10 mouse cellular contexts compared by ENCODE assay signal in genomic region chr7:137316181-137316925, GRCm38 (mm10). TPM values are rescaled to one million over a fixed set of nuclear protein-coding genes. Genes with fewer than 3 reads are reported as not detected.
A peak's percentile ranks its signal among the peaks of the same experiment; 100 is the strongest.
DNase-seq lines count a peak whose midpoint lies in the region; ATAC-seq lines count a peak whose summit lies in the region.
"Had no signal": no experiment of that assay in that cellular context is flagged by ENCODE, and none has a peak within 500 bp of the region (broad histone marks: within the 10 kb centered on the region; RNA-seq: fewer than 3 reads in every experiment).

No protein-coding gene starts in this region.

- peaks cover 44% of the 10 kb centered on the region for H3K4me1 ChIP-seq in embryonic facial prominence, embryonic 12.5 days
- peaks cover 81% of the 10 kb centered on the region for H3K4me1 ChIP-seq in hindbrain, embryonic 13.5 days (replicated peaks)
- peaks cover 24% of the 10 kb centered on the region for H3K4me1 ChIP-seq in midbrain, embryonic 16.5 days (ENCODE audit: control insufficient read depth, insufficient read depth, low read length)

- H3K27ac ChIP-seq in embryonic facial prominence, embryonic 12.5 days: peak overlapping the region; percentile 38; the same call in 1 of the 2 replicates
- peak overlapping the region; percentile 98 for H3K27ac ChIP-seq in hindbrain, embryonic 13.5 days
- H3K27ac ChIP-seq in midbrain, embryonic 16.5 days (ENCODE audit: low read length): peak overlapping the region; percentile 87

- ATAC-seq in embryonic facial prominence, embryonic 12.5 days (ENCODE audit: insufficient number of reproducible peaks, insufficient read depth, low FRiP score, low TSS enrichment): no peak
- no peak for ATAC-seq in hindbrain, embryonic 13.5 days (ENCODE audit: low FRiP score)
- ATAC-seq in midbrain, embryonic 16.5 days: no peak

- WGBS in embryonic facial prominence, embryonic 12.5 days: 2% methylated on average over 20 of the region's 20 CpGs
- WGBS in hindbrain, embryonic 13.5 days: 2% methylated on average over 20 of the region's 20 CpGs
- WGBS in midbrain, embryonic 16.5 days: 2% methylated on average over 20 of the region's 20 CpGs

- no peaks in the 10 kb centered on the region for H3K36me3 ChIP-seq in embryonic facial prominence, embryonic 12.5 days
- no peaks in the 10 kb centered on the region for H3K36me3 ChIP-seq in hindbrain, embryonic 13.5 days
- H3K36me3 ChIP-seq in midbrain, embryonic 16.5 days (ENCODE audit: control insufficient read depth, insufficient read depth, low read length): no peaks in the 10 kb centered on the region

- 0 out of 2 replicates have a peak overlapping the region, but pooled peaks have one; percentile 20 for H3K9ac ChIP-seq in embryonic facial prominence, embryonic 12.5 days
- peak overlapping the region; percentile 99 for H3K9ac ChIP-seq in hindbrain, embryonic 13.5 days
- H3K9ac ChIP-seq in midbrain, embryonic 16.5 days (ENCODE audit: low read depth, low read length): peak overlapping the region; percentile 55

- H3K4me2 ChIP-seq in embryonic facial prominence, embryonic 12.5 days (replicated peaks): peak overlapping the region; percentile 70
- H3K4me2 ChIP-seq in hindbrain, embryonic 13.5 days: peak overlapping the region; percentile 77
- peak overlapping the region; percentile 67 for H3K4me2 ChIP-seq in midbrain, embryonic 16.5 days (ENCODE audit: low read length)

- H3K4me3 ChIP-seq in embryonic facial prominence, embryonic 12.5 days: peak overlapping the region; percentile 32
- peak overlapping the region; percentile 52 for H3K4me3 ChIP-seq in hindbrain, embryonic 13.5 days
- peak overlapping the region; percentile 32 for H3K4me3 ChIP-seq in midbrain, embryonic 16.5 days (ENCODE audit: low read depth, low read length)
- H3K4me3 ChIP-seq: erythroblast, embryonic 14.5 days had no signal

- peaks cover 49% of the 10 kb centered on the region for H3K27me3 ChIP-seq in embryonic facial prominence, embryonic 12.5 days
- peaks cover 57% of the 10 kb centered on the region for H3K27me3 ChIP-seq in hindbrain, embryonic 13.5 days
- H3K27me3 ChIP-seq in midbrain, embryonic 16.5 days (ENCODE audit: control insufficient read depth, insufficient read depth, low read depth, low read length): peaks cover 22% of the 10 kb centered on the region

- H3K9me3 ChIP-seq in embryonic facial prominence, embryonic 12.5 days: no peaks in the 10 kb centered on the region
- no peaks in the 10 kb centered on the region for H3K9me3 ChIP-seq in hindbrain, embryonic 13.5 days
- no peaks in the 10 kb centered on the region for H3K9me3 ChIP-seq in midbrain, embryonic 16.5 days (replicated peaks; ENCODE audit: control insufficient read depth, low read length, poor library complexity, severe bottlenecking)

- peak; percentile 61 for DNase-seq in embryo, embryonic 10.5 days (ENCODE audit: low spot score)
- DNase-seq in thymus, adult 18-20 months: no peak
- no peak for DNase-seq in lung, postnatal 36 days
- DNase-seq in cerebellum, postnatal 36 days: no peak
- DNase-seq: kidney, adult 11 months; lung, postnatal 4 days had no signal

RNA-seq across cellular contexts. Expression of gene Ebf3, which starts 2.1 kb away (rescaled TPM):
- 15.5 and 21.1 TPM in 2 replicates for polyA plus RNA-seq in embryonic facial prominence, embryonic 12.5 days (2016; fragmentation: Nextera tagmentation; extraction: Ambion mirVana)
- 22.2 and 27.7 TPM in 2 replicates for polyA plus RNA-seq in hindbrain, embryonic 13.5 days (2015; fragmentation: Nextera tagmentation; extraction: Ambion mirVana)
- polyA plus RNA-seq in midbrain, embryonic 16.5 days (2015; fragmentation: Nextera tagmentation; extraction: Ambion mirVana): 8.8 and 9.0 TPM in 2 replicates
- polyA plus RNA-seq: erythroblast, embryonic 14.5 days had no signal

Comparison
In these comparisons a context has a peak if more than half of its experiments do, and no peak if none do; other contexts are left out.
1. H3K27ac ChIP-seq: peak in every context shown above with its lines; median percentile 98 in hindbrain, embryonic 13.5 days; 87 in midbrain, embryonic 16.5 days; 38 in embryonic facial prominence, embryonic 12.5 days.
2. H3K9ac ChIP-seq: peak in every context shown above with its lines; median percentile 99 in hindbrain, embryonic 13.5 days; 55 in midbrain, embryonic 16.5 days; 20 in embryonic facial prominence, embryonic 12.5 days.